Mouse (Mus musculus) liver, adult 2 months (tissue): Measurements from ENCODE around the gene St7l. TPM values are rescaled to one million over a fixed set of nuclear protein-coding genes. Genes with fewer than 3 reads are reported as not detected.
A peak's percentile ranks its signal among the peaks of the same experiment; 100 is the strongest.

Experiments used
- DNase-seq: peaks from one replicate; pipeline ENCODE4 v3.0.0-alpha.2; 2011; ENCODE audit warnings: low read depth, low spot score; ENCODE audit errors: extremely low read depth
- H3K27ac ChIP-seq: fragments of 200-500 bp; replicated peaks from 2 replicates; pipeline ENCODE4 v1.5.1; 2012; ENCODE audit warnings: low read depth, mild to moderate bottlenecking, control low read depth, inconsistent platforms, low read length; ENCODE audit not compliant: insufficient read depth
- H3K27me3 ChIP-seq: fragments of 200-500 bp; 2 replicates; pipeline ENCODE4 v1.6.1; 2012; ENCODE audit warnings: mild to moderate bottlenecking, moderate library complexity, low read length, inconsistent platforms; ENCODE audit not compliant: control insufficient read depth, insufficient read depth
- H3K36me3 ChIP-seq: fragments of 200-500 bp; 2 replicates; pipeline ENCODE4 v1.6.1; 2012; ENCODE audit warnings: low read length, inconsistent platforms; ENCODE audit not compliant: control insufficient read depth, insufficient read depth
- H3K4me1 ChIP-seq: fragments of 200-500 bp; 2 replicates; pipeline ENCODE4 v1.6.1; 2011; ENCODE audit warnings: low read length; ENCODE audit not compliant: control insufficient read depth, insufficient read depth
- H3K4me3 ChIP-seq: fragments of 200-500 bp; 2 replicates; pipeline ENCODE4 v1.5.1; 2011; ENCODE audit warnings: low read depth, mild to moderate bottlenecking, control low read depth, low read length, moderate library complexity; ENCODE audit not compliant: insufficient read depth
- H3K79me2 ChIP-seq: fragments of 200-500 bp; 2 replicates; pipeline ENCODE4 v1.6.1; 2012; ENCODE audit warnings: inconsistent platforms, mild to moderate bottlenecking, low read length, moderate library complexity; ENCODE audit not compliant: control insufficient read depth, insufficient read depth
- H3K9ac ChIP-seq: fragments of 200-500 bp; 2 replicates; pipeline ENCODE4 v1.6.1; 2012; ENCODE audit warnings: low read depth, mild to moderate bottlenecking, control low read depth, inconsistent platforms, low read length
- CTCF ChIP-seq: fragments of 200-500 bp; IDR thresholded peaks from 2 replicates; pipeline ENCODE4 v1.5.1; 2011; ENCODE audit warnings: low read depth, low read length, control low read depth
- POLR2A ChIP-seq: fragments of 200-500 bp; IDR thresholded peaks from 2 replicates; pipeline ENCODE4 v1.6.1; 2011; ENCODE audit warnings: low read length, control low read depth; ENCODE audit not compliant: insufficient read depth; ENCODE audit errors: extremely low read depth
- WGBS: fragments of 180-500 bp; shearing (Covaris S2); methylation state at CpG from one replicate; pipeline ENCODE4 v1.1.7; 2018; 5-methylcytosine and 5-hydroxymethylcytosine counted together
- polyA plus RNA-seq: library from polyadenylated mRNA; depleted of rRNA; stranded (reverse); fragments of >200 nt; gene quantifications from 2 replicates; pipeline ENCODE4 v1.2.3, GENCODE M21; 2012
- total RNA-seq: library from RNA; depleted of rRNA; stranded (reverse); fragments of >200 nt; gene quantifications from 2 replicates; pipeline ENCODE4 v1.2.3, GENCODE M21; 2014

The St7l gene
- total and polyA plus RNA-seq, 2 experiments: 5.4 to 39.8 TPM

- H3K9ac ChIP-seq: peak within 1 kb of the TSS; percentile 92
- H3K27me3 ChIP-seq: no peaks in the 10 kb centered on the region
- H3K27ac ChIP-seq: peak within 1 kb of the TSS; percentile 74
- TF ChIP-seq POLR2A (0 out of 2 replicates have a peak, but pooled peaks have one; percentile 17), CTCF (no peak)
- H3K79me2 ChIP-seq: peaks cover 8% of the 10 kb centered on the region; the same call in 1 of the 2 replicates
- peaks cover 8% of the 10 kb centered on the region; the same call in 1 of the 2 replicates for H3K4me1 ChIP-seq
- H3K36me3 ChIP-seq: peaks cover 6% of the 10 kb centered on the region
- peak within 1 kb of the TSS; percentile 94 for H3K4me3 ChIP-seq
- peak; percentile 73 for DNase-seq
- under 1% methylated on average over 40 of the region's 40 CpGs for WGBS
Measured at GRCm38 (mm10) chr3:104817991-104818748, 45.6 kb upstream of the St7l start, which contains the start of gene Mov10. Gene Mov10 (minus strand): TSS chr3:104818563.

GRCm38 (mm10) chr3:104818749-104819134 is 45.1 kb upstream of the St7l start:
- no peak for DNase-seq
- H3K36me3 ChIP-seq: peaks cover 6% of the 10 kb centered on the region
- 3% methylated on average over 3 of the region's 3 CpGs for whole genome bisulfite sequencing
- peak overlapping the region; percentile 92 for H3K9ac ChIP-seq
- peak overlapping the region; percentile 74 for H3K27ac ChIP-seq
- peaks cover 8% of the 10 kb centered on the region; the same call in 1 of the 2 replicates for H3K79me2 ChIP-seq
- no peaks in the 10 kb centered on the region for H3K27me3 ChIP-seq
- H3K4me3 ChIP-seq: peak overlapping the region; percentile 94
- H3K4me1 ChIP-seq: peaks cover 8% of the 10 kb centered on the region; the same call in 1 of the 2 replicates
- TF ChIP-seq CTCF (no peak), POLR2A (no peak)

GRCm38 (mm10) chr3:104820426-104820825 is 43.4 kb upstream of the St7l start:
- peaks cover 7% of the 10 kb centered on the region for H3K36me3 ChIP-seq
- WGBS: 82% methylated on average over 1 of the region's 1 CpGs

GRCm38 (mm10) chr3:104822413-104822812 is 41.4 kb upstream of the St7l start:
- H3K4me3 ChIP-seq: no peak overlapping the region
- H3K36me3 ChIP-seq: peaks cover 15% of the 10 kb centered on the region
- TF ChIP-seq POLR2A (no peak), CTCF (no peak)
- H3K9ac ChIP-seq: no peak overlapping the region
- H3K27me3 ChIP-seq: no peaks in the 10 kb centered on the region
- no peak for DNase-seq
- H3K27ac ChIP-seq: no peak overlapping the region
- peaks cover 6% of the 10 kb centered on the region; the same call in 1 of the 2 replicates for H3K4me1 ChIP-seq
- WGBS: 53% methylated on average over 3 of the region's 3 CpGs
- no peaks in the 10 kb centered on the region for H3K79me2 ChIP-seq

More at GRCm38 (mm10) chr3:104820426-104820825, 43.4 kb upstream of the St7l start:
- peaks cover 5% of the 10 kb centered on the region; the same call in 1 of the 2 replicates for H3K79me2 ChIP-seq
- no peaks in the 10 kb centered on the region for H3K27me3 ChIP-seq
- peaks cover 8% of the 10 kb centered on the region; the same call in 1 of the 2 replicates for H3K4me1 ChIP-seq
- no peak for DNase-seq
- no peak overlapping the region for H3K27ac ChIP-seq
- no peak for TF ChIP-seq POLR2A
- TF ChIP-seq CTCF: no peak
- H3K4me3 ChIP-seq: no peak overlapping the region
- H3K9ac ChIP-seq: no peak overlapping the region

- no peak for TF ChIP-seq POLR2A
- no peak for TF ChIP-seq CTCF
- no peak overlapping the region for H3K9ac ChIP-seq
- no peaks in the 10 kb centered on the region for H3K27me3 ChIP-seq
- H3K4me1 ChIP-seq: no peaks in the 10 kb centered on the region
- H3K4me3 ChIP-seq: no peak overlapping the region
- H3K79me2 ChIP-seq: no peaks in the 10 kb centered on the region; the same call in 1 of the 2 replicates
- WGBS: 92% methylated on average over 3 of the region's 3 CpGs
- DNase-seq: no peak
- peaks cover 45% of the 10 kb centered on the region for H3K36me3 ChIP-seq
- no peak overlapping the region for H3K27ac ChIP-seq
Measured at GRCm38 (mm10) chr3:104835797-104836196, 28.0 kb upstream of the St7l start.
